Mouse (Mus musculus) neural tube, embryonic 12.5 days (tissue): ENCODE measurements around the gene Trp73. TPM values are rescaled to one million over a fixed set of nuclear protein-coding genes. Genes with fewer than 3 reads are reported as not detected.

ENCODE experiments used
- ATAC-seq: fragments of 200-750 bp; cut with Nextera tagmentation; 2 replicates; pipeline ENCODE4 v1.8.0; 2017; ENCODE audit warnings: low read depth, mild to moderate bottlenecking, moderate TSS enrichment, moderate library complexity; ENCODE audit not compliant: low FRiP score
- H3K27ac ChIP-seq: fragments of 300-500 bp; sonication (generic); 2 replicates; pipeline ENCODE4 v1.5.1; 2016
- H3K27me3 ChIP-seq: fragments of 300-500 bp; sonication (generic); replicated peaks from 2 replicates; pipeline ENCODE4 v1.6.1; 2016; ENCODE audit warnings: mild to moderate bottlenecking
- H3K36me3 ChIP-seq: fragments of 300-500 bp; sonication (generic); 2 replicates; pipeline ENCODE4 v1.6.1; 2016; ENCODE audit warnings: mild to moderate bottlenecking
- H3K4me1 ChIP-seq: fragments of 300-500 bp; sonication (generic); 2 replicates; pipeline ENCODE4 v1.6.1; 2016
- H3K4me2 ChIP-seq: fragments of 300-500 bp; sonication (generic); replicated peaks from 2 replicates; pipeline ENCODE4 v1.6.1; 2016; ENCODE audit warnings: mild to moderate bottlenecking
- H3K4me3 ChIP-seq: fragments of 300-500 bp; sonication (generic); 2 replicates; pipeline ENCODE4 v1.5.1; 2016
- H3K9ac ChIP-seq: fragments of 300-500 bp; sonication (generic); 2 replicates; pipeline ENCODE4 v1.6.1; 2016; ENCODE audit warnings: mild to moderate bottlenecking
- H3K9me3 ChIP-seq: fragments of 300-500 bp; sonication (generic); 2 replicates; pipeline ENCODE4 v1.6.1; 2016; ENCODE audit warnings: mild to moderate bottlenecking
- WGBS: fragments of 180-500 bp; shearing (Covaris S2); methylation state at CpG from one replicate; pipeline ENCODE4 v1.1.7; 2016; 5-methylcytosine and 5-hydroxymethylcytosine counted together
- polyA plus RNA-seq: library from polyadenylated mRNA; unstranded; fragments of >200 nt; fragmentation: Nextera tagmentation; extraction: Ambion mirVana; gene quantifications from 2 replicates; pipeline ENCODE4 v1.2.1, GENCODE M21; 2016

Trp73 gene
- polyA plus RNA-seq, 1 experiment from 2014 or later = 0.15 TPM

DNA sequence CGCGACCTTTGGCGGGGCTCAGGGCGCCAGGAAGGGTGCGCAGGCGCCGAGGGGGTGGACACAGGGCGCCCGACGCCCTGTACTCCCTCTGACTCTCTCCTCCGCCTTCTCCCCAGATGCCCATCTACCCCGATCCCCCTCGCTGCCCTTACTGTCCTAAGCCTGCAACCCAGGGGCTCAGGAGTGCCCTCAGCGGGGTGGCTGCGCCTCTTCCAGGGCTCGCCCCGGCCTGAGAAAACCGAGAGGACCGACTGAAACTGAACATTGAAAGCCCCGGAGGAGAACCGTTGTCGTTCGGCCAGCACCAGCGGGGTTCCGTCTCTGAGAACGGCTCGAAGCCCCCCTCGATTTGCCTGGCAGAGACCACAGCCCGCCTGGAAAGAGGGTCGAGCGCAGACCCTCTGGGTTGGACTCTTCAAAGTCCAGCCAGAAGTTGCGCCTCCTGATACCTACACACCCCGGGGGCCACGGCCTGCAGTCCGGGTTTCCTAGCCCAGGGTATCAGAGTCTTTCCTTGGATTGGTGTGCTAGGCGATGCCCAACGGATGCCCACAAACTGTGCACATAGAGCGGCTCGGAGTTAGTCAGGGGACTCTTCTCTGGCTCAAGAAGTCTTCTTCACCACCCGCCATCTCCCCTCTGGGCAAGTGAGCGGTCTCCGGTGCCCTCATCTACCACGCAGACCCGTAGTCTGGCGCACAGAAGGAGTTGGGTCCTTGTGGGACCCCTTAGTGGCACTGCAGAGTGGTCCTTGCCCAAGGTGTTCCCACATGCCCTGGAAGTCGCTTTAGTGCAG lies 403 bp upstream of the Trp73 start:
- WGBS = 1% methylated on average over 46 of the region's 46 CpGs
- Histone ChIP-seq H3K9ac (peak overlapping the region; percentile 56), H3K4me3 (peak overlapping the region; percentile 44), H3K27ac (no peak overlapping the region), H3K9me3 (no peaks in the 10 kb centered on the region), H3K4me2 (peak overlapping the region; percentile 87), H3K27me3 (peaks cover 52% of the 10 kb centered on the region), H3K4me1 (peaks cover 29% of the 10 kb centered on the region), H3K36me3 (no peaks in the 10 kb centered on the region)
- 0 out of 2 replicates have a peak, but pooled peaks have one; percentile 5 for ATAC-seq

DNA sequence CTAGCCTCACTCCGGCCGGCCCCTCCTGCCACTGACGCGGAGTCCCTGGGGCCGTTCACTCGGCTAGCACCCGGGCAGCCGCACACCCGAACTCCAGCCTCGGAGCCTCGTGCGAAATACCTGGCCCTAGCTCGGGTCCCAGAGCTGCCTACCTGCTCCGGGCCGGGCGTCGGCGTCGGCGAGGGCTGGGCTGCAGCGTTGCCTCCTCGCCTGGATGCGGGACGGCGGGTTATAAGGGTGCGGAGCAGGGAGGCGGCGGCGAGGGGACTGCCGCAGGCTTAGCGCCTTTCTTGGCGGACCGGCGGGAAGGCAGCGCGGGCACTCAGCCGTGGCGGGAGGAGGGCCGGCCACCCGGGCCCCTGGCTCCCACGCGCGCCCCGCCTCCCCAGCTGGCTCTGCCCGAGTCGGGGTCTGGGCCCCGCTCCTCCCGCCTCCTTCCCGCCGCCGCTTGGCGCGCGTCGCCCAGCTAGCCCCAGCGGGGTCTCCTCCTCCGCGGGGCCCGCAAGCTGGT lies 282 bp downstream of the Trp73 start:
- Histone ChIP-seq H3K36me3 (no peaks in the 10 kb centered on the region), H3K9ac (peak overlapping the region; percentile 56), H3K27ac (no peak overlapping the region), H3K9me3 (no peaks in the 10 kb centered on the region), H3K4me3 (peak overlapping the region; percentile 44), H3K4me2 (peak overlapping the region; percentile 87), H3K27me3 (peaks cover 57% of the 10 kb centered on the region), H3K4me1 (peaks cover 29% of the 10 kb centered on the region)
- 0 out of 2 replicates have a peak, but pooled peaks have one; percentile 4 for ATAC-seq
- under 1% methylated on average over 58 of the region's 59 CpGs for WGBS

DNA sequence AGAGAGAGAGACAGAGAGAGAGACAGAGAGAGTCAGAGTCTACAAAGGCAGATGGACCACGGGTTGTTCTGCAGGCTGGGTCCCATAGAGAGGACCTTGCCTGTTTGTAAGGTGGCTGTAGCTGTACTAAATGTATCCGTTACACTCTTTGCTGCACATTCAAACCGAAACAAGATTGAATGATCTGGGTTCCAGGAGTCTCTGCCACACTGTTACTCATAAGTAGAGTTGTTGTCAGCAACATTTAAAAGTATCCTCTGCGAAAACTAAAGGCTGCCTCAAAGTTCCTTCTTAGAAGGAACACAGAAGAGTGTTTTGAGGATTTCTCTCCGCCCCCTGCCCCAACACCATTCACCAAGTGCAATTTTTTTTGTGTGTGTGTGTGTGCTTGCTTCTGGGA lies 2.9 kb downstream of the Trp73 start:
- ATAC-seq = no peak
- H3K27me3 ChIP-seq = peaks cover 57% of the 10 kb centered on the region
- no peaks in the 10 kb centered on the region for H3K36me3 ChIP-seq
- no peak overlapping the region for H3K4me3 ChIP-seq
- WGBS = 65% methylated on average over 5 of the region's 5 CpGs
- H3K4me1 ChIP-seq = peaks cover 19% of the 10 kb centered on the region
- no peak overlapping the region for H3K9ac ChIP-seq
- H3K27ac ChIP-seq = no peak overlapping the region
- no peaks in the 10 kb centered on the region for H3K9me3 ChIP-seq
- H3K4me2 ChIP-seq = no peak overlapping the region

DNA sequence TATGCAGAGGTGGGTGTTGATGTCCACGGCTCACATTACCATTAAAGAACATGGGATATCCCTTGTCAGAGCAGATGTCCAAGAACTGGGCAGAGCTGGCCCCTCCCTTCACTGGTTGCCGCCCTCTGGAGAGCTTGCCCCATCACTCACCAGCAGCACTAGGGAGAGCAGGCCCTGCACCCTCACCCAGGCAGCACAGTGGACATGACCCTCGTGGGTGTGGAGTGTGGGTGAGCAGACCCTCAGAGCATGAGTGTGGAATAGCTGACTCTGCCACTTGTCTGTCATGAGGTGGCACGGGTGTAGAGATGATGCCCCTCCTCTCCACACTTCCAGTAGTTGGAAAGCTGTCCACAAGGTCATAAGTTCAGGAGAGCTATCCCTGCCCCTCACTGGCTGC lies 5.2 kb downstream of the Trp73 start:
- WGBS = 71% methylated on average over 4 of the region's 4 CpGs
- ATAC-seq = no peak

DNA sequence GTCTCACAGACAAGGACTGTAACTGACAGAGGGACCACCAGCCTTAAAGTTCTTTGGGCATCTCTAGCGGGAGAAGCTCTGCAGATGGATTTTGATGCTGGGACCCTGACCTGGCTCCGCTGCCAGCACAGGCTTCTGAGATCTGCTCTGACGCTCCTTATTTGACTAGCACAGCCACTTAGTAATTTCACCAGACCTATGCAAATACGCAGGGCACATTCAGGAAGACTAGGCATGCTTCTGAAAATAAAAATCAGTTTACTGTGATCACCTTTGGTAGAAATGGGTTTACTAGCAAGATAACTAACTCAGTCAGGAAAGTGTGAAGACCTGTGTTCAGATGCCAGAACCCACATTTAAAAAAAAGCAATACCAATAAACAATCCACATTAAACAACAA lies 8.1 kb downstream of the Trp73 start:
- H3K27me3 ChIP-seq = peaks cover 12% of the 10 kb centered on the region
- no peak overlapping the region for H3K9ac ChIP-seq
- H3K4me2 ChIP-seq = no peak overlapping the region
- no peaks in the 10 kb centered on the region for H3K36me3 ChIP-seq
- no peak for ATAC-seq
- no peak overlapping the region for H3K27ac ChIP-seq
- WGBS = 81% methylated on average over 4 of the region's 4 CpGs
- H3K9me3 ChIP-seq = no peaks in the 10 kb centered on the region
- H3K4me3 ChIP-seq = no peak overlapping the region
- H3K4me1 ChIP-seq = no peaks in the 10 kb centered on the region

More for the DNA sequence above, 5.2 kb downstream of the Trp73 start:
- Histone ChIP-seq H3K36me3 (no peaks in the 10 kb centered on the region), H3K9ac (no peak overlapping the region), H3K9me3 (no peaks in the 10 kb centered on the region), H3K27ac (no peak overlapping the region), H3K4me1 (peaks cover 6% of the 10 kb centered on the region), H3K4me3 (no peak overlapping the region), H3K4me2 (no peak overlapping the region), H3K27me3 (peaks cover 37% of the 10 kb centered on the region)

DNA sequence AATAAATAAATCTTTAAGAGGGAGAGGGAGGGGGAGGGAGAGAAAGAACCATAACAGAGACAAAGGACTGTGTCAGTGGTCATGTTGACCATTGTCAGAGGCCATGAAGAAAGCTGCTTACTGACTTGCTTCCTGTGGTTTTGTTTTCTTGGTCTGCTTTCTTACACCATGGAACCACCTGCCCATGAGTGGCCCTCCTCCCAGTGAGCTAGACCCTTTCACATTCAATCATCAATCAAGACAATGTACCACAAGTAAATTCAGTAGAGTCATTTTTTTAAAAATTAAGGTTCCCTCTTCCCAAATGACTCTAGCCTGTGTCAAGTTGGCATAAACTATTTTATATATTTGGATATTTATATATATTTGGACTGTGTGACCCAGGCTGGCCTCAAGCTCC lies 10.1 kb downstream of the Trp73 start:
- ATAC-seq = no peak
- Histone ChIP-seq H3K9ac (no peak overlapping the region), H3K27me3 (0 out of 2 replicates have a peak, but pooled peaks cover 4% of the 10 kb centered on the region), H3K4me2 (no peak overlapping the region), H3K9me3 (no peaks in the 10 kb centered on the region), H3K4me3 (no peak overlapping the region), H3K27ac (no peak overlapping the region), H3K36me3 (no peaks in the 10 kb centered on the region), H3K4me1 (no peaks in the 10 kb centered on the region)

DNA sequence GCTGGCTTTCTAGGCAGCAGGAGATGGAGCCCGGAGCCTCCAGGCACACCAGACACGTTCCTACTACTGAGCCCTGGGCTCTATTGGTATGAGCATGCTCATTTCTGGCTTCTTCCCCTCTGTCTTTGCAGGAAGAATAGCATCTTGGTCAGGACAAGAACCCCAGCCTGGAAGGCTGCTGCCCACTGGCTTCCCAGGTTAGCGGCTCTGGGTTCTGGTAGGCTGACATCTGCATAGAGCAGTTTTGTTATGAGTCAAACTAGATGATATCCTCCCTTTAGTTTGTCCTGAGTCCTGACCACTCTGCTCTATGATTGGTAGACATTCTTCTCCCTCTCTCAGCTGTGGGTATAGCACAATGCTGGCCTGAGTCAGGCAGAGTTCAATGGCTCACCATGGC lies 12.7 kb downstream of the Trp73 start:
- WGBS = 71% methylated on average over 3 of the region's 3 CpGs
- Histone ChIP-seq H3K9me3 (no peaks in the 10 kb centered on the region), H3K4me3 (no peak overlapping the region), H3K36me3 (no peaks in the 10 kb centered on the region), H3K4me2 (no peak overlapping the region), H3K9ac (no peak overlapping the region), H3K4me1 (no peaks in the 10 kb centered on the region), H3K27ac (no peak overlapping the region), H3K27me3 (0 out of 2 replicates have a peak, but pooled peaks cover 5% of the 10 kb centered on the region)
- ATAC-seq = no peak

DNA sequence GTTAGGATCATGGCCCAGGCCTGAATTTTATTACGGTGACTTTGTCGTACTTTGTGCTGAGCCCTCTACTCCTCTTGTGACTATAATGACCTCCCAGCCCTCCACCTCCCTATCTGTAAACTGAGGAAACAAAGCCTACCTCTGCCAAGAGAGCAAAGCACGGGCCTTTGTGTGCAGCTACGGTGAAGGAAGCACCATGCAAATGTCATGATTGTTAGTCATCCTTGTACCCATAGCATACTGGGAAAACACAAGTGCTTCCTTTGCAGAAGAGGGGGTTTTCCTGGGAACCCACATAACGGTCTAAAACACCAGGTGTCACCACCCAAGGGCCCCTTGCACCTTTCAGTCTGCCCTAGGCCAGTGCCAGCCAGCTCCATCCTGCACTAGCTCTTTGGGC lies 14.8 kb downstream of the Trp73 start:
- WGBS = 67% methylated on average over 5 of the region's 5 CpGs
- 0 out of 2 replicates have a peak, but pooled peaks cover 5% of the 10 kb centered on the region for H3K27me3 ChIP-seq
- H3K9me3 ChIP-seq = no peaks in the 10 kb centered on the region
- no peak overlapping the region for H3K4me3 ChIP-seq
- H3K4me2 ChIP-seq = no peak overlapping the region
- no peak overlapping the region for H3K9ac ChIP-seq
- H3K36me3 ChIP-seq = no peaks in the 10 kb centered on the region
- no peaks in the 10 kb centered on the region for H3K4me1 ChIP-seq
- no peak overlapping the region for H3K27ac ChIP-seq
- ATAC-seq = no peak

DNA sequence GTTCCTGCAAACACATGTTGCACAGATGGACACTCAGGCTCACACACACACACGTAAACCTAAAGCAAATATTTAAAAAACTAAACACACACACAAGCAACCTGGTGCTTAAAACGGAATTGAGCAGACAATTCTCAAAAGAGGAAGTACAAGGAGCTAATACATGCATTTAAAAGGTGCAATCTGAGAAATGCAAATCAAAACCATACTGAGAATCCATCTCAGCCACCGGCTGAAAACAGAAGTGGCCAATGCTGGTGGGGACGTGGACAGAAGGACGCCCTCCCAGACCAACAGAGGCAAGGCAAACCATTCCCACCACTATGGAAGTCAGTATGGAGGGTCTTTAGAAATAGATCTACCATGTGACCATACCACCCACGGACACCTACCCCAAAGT lies 16.5 kb downstream of the Trp73 start:
- 0 out of 2 replicates have a peak, but pooled peaks cover 3% of the 10 kb centered on the region for H3K27me3 ChIP-seq
- H3K36me3 ChIP-seq = no peaks in the 10 kb centered on the region
- no peaks in the 10 kb centered on the region for H3K9me3 ChIP-seq
- no peaks in the 10 kb centered on the region for H3K4me1 ChIP-seq
- ATAC-seq = no peak
- no peak overlapping the region for H3K4me2 ChIP-seq
- H3K9ac ChIP-seq = no peak overlapping the region
- H3K4me3 ChIP-seq = no peak overlapping the region
- H3K27ac ChIP-seq = no peak overlapping the region
- 84% methylated on average over 6 of the region's 6 CpGs for WGBS

DNA sequence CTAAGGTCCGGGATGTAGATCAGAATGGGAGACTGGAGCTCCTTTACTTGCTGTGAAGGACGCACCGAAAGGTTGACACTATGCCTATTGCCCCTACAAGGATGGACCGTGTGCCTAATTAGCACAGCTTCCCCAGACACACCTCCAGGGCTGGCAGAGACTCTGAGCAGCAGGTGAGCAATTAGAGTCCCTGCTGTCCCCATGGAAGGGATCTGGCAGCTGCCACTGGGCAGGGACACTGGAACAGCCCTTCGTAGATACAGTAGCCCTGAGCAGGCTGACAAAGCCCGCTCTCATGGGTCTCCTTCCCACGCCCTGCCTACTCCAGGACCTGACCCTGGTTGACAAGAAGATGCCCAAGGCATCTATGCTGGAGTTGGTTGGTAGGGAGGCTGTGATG lies 17.6 kb downstream of the Trp73 start:
- H3K36me3 ChIP-seq = no peaks in the 10 kb centered on the region
- no peak for ATAC-seq
- H3K4me1 ChIP-seq = no peaks in the 10 kb centered on the region
- H3K27ac ChIP-seq = no peak overlapping the region
- no peak overlapping the region for H3K4me2 ChIP-seq
- H3K4me3 ChIP-seq = no peak overlapping the region
- no peak overlapping the region for H3K9ac ChIP-seq
- H3K27me3 ChIP-seq = 0 out of 2 replicates have a peak, but pooled peaks cover 3% of the 10 kb centered on the region
- no peaks in the 10 kb centered on the region for H3K9me3 ChIP-seq
- WGBS = 74% methylated on average over 7 of the region's 7 CpGs

DNA sequence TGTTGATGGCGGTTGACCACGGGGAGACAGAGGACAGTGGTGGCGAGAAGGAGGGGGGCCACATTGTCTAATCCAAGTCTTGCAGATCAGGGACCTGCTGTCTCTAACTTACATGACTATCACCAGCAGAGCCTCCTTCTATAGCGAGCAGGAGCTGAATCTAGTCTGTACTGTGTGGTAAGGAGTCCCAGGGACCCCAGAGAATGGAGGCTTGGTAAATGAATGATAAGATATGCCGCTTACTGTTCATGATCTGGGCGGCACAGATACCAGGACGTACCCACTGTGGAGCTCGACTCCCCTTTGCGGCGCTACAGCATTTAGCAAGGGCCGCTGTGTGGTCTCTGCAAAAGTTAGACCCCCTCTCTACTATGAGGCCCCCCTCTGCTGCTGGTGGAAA lies 18.2 kb downstream of the Trp73 start:
- 0 out of 2 replicates have a peak, but pooled peaks cover 3% of the 10 kb centered on the region for H3K27me3 ChIP-seq
- no peak overlapping the region for H3K9ac ChIP-seq
- ATAC-seq = no peak
- H3K36me3 ChIP-seq = no peaks in the 10 kb centered on the region
- H3K27ac ChIP-seq = no peak overlapping the region
- H3K4me2 ChIP-seq = no peak overlapping the region
- 78% methylated on average over 11 of the region's 11 CpGs for WGBS
- no peaks in the 10 kb centered on the region for H3K9me3 ChIP-seq
- H3K4me1 ChIP-seq = no peaks in the 10 kb centered on the region
- no peak overlapping the region for H3K4me3 ChIP-seq

DNA sequence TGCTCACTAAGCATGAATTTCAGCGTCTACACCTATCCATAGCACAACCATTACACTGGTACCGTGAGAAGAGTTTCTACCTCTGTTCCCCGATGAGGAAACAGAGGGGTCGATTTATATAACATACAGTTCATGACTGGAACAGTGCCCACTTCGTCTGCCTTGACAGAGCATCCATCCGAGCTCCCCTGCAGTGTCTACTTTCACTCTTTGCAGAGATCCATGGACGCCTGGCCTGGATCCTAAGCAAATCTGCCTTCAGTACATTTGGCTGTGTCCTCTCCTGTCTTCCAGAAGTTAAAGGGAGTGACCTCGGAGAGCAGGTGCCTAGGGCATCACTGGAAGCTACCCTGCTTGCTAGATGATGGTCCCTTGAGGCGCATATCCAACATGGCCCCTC lies 20.8 kb downstream of the Trp73 start:
- Histone ChIP-seq H3K9ac (no peak overlapping the region), H3K27me3 (0 out of 2 replicates have a peak, but pooled peaks cover 3% of the 10 kb centered on the region), H3K27ac (no peak overlapping the region), H3K36me3 (no peaks in the 10 kb centered on the region), H3K4me3 (no peak overlapping the region), H3K4me1 (no peaks in the 10 kb centered on the region), H3K4me2 (no peak overlapping the region), H3K9me3 (no peaks in the 10 kb centered on the region)
- no peak for ATAC-seq
- WGBS = 86% methylated on average over 9 of the region's 9 CpGs

DNA sequence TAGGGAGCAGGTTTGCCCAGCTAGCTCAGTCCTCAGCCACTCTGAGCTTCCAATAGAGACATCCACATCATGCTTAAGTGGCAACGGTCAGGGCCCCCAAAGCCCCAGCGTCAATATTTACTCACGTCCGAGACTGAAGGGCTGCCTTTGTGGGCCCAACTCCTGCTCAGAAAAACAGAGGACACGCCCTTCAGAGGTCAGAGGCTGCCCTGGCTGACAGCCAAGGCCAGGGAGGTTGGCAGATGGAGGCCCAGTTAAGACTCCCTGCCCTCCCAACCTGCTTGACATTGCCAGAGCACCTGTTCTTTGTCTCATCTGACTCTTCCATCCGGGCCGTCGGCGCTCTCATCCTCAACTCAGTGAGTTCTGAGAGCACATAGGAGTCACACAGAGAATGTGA lies 21.2 kb downstream of the Trp73 start:
- Histone ChIP-seq H3K4me3 (no peak overlapping the region), H3K4me1 (no peaks in the 10 kb centered on the region), H3K4me2 (no peak overlapping the region), H3K27ac (no peak overlapping the region), H3K9me3 (no peaks in the 10 kb centered on the region), H3K9ac (no peak overlapping the region), H3K36me3 (no peaks in the 10 kb centered on the region), H3K27me3 (0 out of 2 replicates have a peak, but pooled peaks cover 2% of the 10 kb centered on the region)
- ATAC-seq = no peak
- 75% methylated on average over 9 of the region's 9 CpGs for WGBS
